Mouse (Mus musculus) liver, embryonic 16.5 days (tissue): ENCODE measurements around the gene Zfp219. TPM values are rescaled to one million over a fixed set of nuclear protein-coding genes. Genes with fewer than 3 reads are reported as not detected.
A peak's percentile ranks its signal among the peaks of the same experiment; 100 is the strongest.

ENCODE experiments used
- ATAC-seq: fragments of 200-750 bp; cut with Nextera tagmentation; 2 replicates; pipeline ENCODE4 v1.8.0; 2017; ENCODE audit warnings: low read depth, mild to moderate bottlenecking, moderate number of reproducible peaks, moderate library complexity
- H3K27ac ChIP-seq: fragments of 300-500 bp; sonication (generic); 2 replicates; pipeline ENCODE4 v1.5.1; 2014; ENCODE audit warnings: mild to moderate bottlenecking, low read length
- H3K27me3 ChIP-seq: fragments of 300-500 bp; sonication (generic); 2 replicates; pipeline ENCODE4 v1.6.1; 2014; ENCODE audit warnings: low read depth, low read length, mixed read lengths; ENCODE audit not compliant: control insufficient read depth, insufficient read depth
- H3K36me3 ChIP-seq: fragments of 300-500 bp; sonication (generic); 2 replicates; pipeline ENCODE4 v1.6.1; 2014; ENCODE audit warnings: mild to moderate bottlenecking; ENCODE audit not compliant: control insufficient read depth, insufficient read depth
- H3K4me1 ChIP-seq: fragments of 300-500 bp; sonication (generic); 2 replicates; pipeline ENCODE4 v1.6.1; 2014; ENCODE audit warnings: low read depth, low read length, mixed read lengths; ENCODE audit not compliant: control insufficient read depth
- H3K4me2 ChIP-seq: fragments of 300-500 bp; sonication (generic); 2 replicates; pipeline ENCODE4 v1.6.1; 2014; ENCODE audit warnings: low read depth, low read length, mixed read lengths
- H3K4me3 ChIP-seq: fragments of 300-500 bp; sonication (generic); 2 replicates; pipeline ENCODE4 v1.5.1; 2014; ENCODE audit warnings: low read depth, mild to moderate bottlenecking, low read length
- H3K9ac ChIP-seq: fragments of 300-500 bp; sonication (generic); 2 replicates; pipeline ENCODE4 v1.6.1; 2014; ENCODE audit warnings: low read depth, low read length
- H3K9me3 ChIP-seq: fragments of 300-500 bp; sonication (generic); replicated peaks from 2 replicates; pipeline ENCODE4 v1.6.1; 2016; ENCODE audit warnings: low read length; ENCODE audit not compliant: control insufficient read depth
- WGBS: fragments of 180-500 bp; shearing (Covaris S2); extraction: QIAGEN DNeasy Blood & Tissue Kit; methylation state at CpG from one replicate; pipeline ENCODE4 v1.1.7; 2014; ENCODE audit not compliant: insufficient replicate concordance; 5-methylcytosine and 5-hydroxymethylcytosine counted together
- polyA plus RNA-seq: library from polyadenylated mRNA; unstranded; fragments of >200 nt; fragmentation: Nextera tagmentation; extraction: Ambion mirVana; gene quantifications from 2 replicates; pipeline ENCODE4 v1.2.1, GENCODE M21; 2015

Gene Zfp219
- polyA plus RNA-seq, 1 experiment from 2014 or later, result 8.9 TPM

DNA sequence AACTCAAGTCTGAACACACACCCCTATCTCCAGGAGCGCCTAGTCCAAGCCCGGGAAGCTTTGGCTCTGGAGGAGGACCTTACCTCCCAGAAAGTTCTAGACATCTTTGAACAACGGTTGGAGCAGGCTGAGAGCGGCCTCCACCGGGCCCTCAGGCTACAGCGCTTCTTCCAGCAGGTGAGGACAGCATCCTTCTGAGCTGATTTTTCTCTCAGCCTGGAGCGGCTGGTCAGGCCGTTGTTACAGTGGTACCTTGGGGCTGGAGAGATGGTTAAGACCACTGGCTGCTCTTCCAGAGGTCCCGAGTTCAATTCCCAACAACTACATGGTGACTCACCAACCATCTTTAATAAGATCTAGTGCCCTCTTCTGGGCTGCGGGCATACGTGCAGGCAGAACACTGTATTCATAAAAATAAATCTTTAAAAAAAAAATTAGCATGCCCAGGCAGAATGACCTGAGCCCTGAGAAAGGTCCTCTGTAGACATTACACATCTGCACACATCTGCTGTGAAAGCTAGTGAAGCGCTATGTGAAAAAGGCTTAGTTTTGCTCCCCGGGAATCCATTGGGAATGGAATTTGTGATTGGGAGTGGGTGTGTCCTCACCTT, 24.2 kb downstream of the Zfp219 start:
- no peak for ATAC-seq
- peaks cover 2% of the 10 kb centered on the region; the same call in 1 of the 2 replicates for H3K36me3 ChIP-seq
- WGBS, result 83% methylated on average over 13 of the region's 13 CpGs
- no peak overlapping the region for H3K4me2 ChIP-seq
- H3K9ac ChIP-seq, result no peak overlapping the region
- H3K9me3 ChIP-seq, result no peaks in the 10 kb centered on the region
- H3K27ac ChIP-seq, result no peak overlapping the region
- no peaks in the 10 kb centered on the region for H3K27me3 ChIP-seq
- peaks cover 3% of the 10 kb centered on the region; the same call in 1 of the 2 replicates for H3K4me1 ChIP-seq
- H3K4me3 ChIP-seq, result no peak overlapping the region

- 41% methylated on average over 12 of the region's 12 CpGs for WGBS
These were observed 25.2 kb downstream of the Zfp219 start for GRCm38 (mm10) chr14:51995219-51995871.

DNA sequence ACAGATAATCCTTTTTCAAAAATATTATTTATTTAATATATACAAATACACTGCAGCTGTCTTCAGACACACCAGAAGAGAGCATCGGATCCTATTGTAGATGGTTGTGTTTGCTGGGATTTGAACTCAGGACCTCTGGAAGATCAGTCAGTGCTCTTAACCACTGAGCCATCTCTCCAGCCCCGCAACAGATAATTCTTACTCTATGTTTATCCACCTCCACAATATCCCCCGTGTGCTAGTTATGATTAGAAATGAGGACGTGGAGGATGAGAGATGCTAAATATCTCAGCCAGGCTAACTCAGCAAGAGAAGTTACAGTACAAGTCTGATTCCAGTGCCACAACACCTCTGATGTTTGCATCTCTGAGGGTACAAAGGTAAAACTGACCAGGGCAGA, 26.1 kb downstream of the Zfp219 start:
- Histone ChIP-seq H3K9ac (no peak overlapping the region), H3K27ac (no peak overlapping the region), H3K9me3 (no peaks in the 10 kb centered on the region), H3K4me1 (peaks cover 3% of the 10 kb centered on the region; the same call in 1 of the 2 replicates), H3K27me3 (no peaks in the 10 kb centered on the region), H3K4me2 (no peak overlapping the region), H3K36me3 (no peaks in the 10 kb centered on the region; the same call in 1 of the 2 replicates), H3K4me3 (no peak overlapping the region)
- no peak for ATAC-seq
- 64% methylated on average over 4 of the region's 4 CpGs for WGBS

More at GRCm38 (mm10) chr14:51995219-51995871, 25.2 kb downstream of the Zfp219 start:
- H3K4me2 ChIP-seq, result no peak overlapping the region
- H3K36me3 ChIP-seq, result no peaks in the 10 kb centered on the region; the same call in 1 of the 2 replicates
- H3K9me3 ChIP-seq, result no peaks in the 10 kb centered on the region
- H3K4me1 ChIP-seq, result peaks cover 3% of the 10 kb centered on the region; the same call in 1 of the 2 replicates
- no peak overlapping the region for H3K4me3 ChIP-seq
- H3K27me3 ChIP-seq, result no peaks in the 10 kb centered on the region
- ATAC-seq, result 0 out of 2 replicates have a peak, but pooled peaks have one; percentile 24
- no peak overlapping the region for H3K27ac ChIP-seq
- H3K9ac ChIP-seq, result no peak overlapping the region

- 33% methylated on average over 12 of the region's 12 CpGs for WGBS
- Histone ChIP-seq H3K4me2 (no peak overlapping the region; the same call in 1 of the 2 replicates), H3K9ac (no peak overlapping the region), H3K9me3 (no peaks in the 10 kb centered on the region), H3K27me3 (no peaks in the 10 kb centered on the region), H3K4me1 (peaks cover 30% of the 10 kb centered on the region), H3K4me3 (no peak overlapping the region), H3K27ac (no peak overlapping the region), H3K36me3 (no peaks in the 10 kb centered on the region; the same call in 1 of the 2 replicates)
- ATAC-seq, result no peak
These were observed 31.0 kb downstream of the Zfp219 start for GRCm38 (mm10) chr14:51989461-51989970.

GRCm38 (mm10) chr14:51988731-51989130, 31.8 kb downstream of the Zfp219 start:
- ATAC-seq, result no peak
- no peaks in the 10 kb centered on the region; the same call in 1 of the 2 replicates for H3K36me3 ChIP-seq
- H3K4me1 ChIP-seq, result peaks cover 36% of the 10 kb centered on the region
- H3K4me3 ChIP-seq, result no peak overlapping the region
- no peak overlapping the region for H3K9ac ChIP-seq
- 80% methylated on average over 12 of the region's 12 CpGs for WGBS
- no peaks in the 10 kb centered on the region for H3K27me3 ChIP-seq
- H3K9me3 ChIP-seq, result no peaks in the 10 kb centered on the region
- no peak overlapping the region for H3K4me2 ChIP-seq
- H3K27ac ChIP-seq, result no peak overlapping the region

- Histone ChIP-seq H3K9me3 (no peaks in the 10 kb centered on the region), H3K27me3 (no peaks in the 10 kb centered on the region), H3K4me1 (peaks cover 36% of the 10 kb centered on the region), H3K9ac (no peak overlapping the region), H3K36me3 (no peaks in the 10 kb centered on the region; the same call in 1 of the 2 replicates), H3K27ac (peak overlapping the region; percentile 58), H3K4me3 (no peak overlapping the region), H3K4me2 (peak overlapping the region; percentile 37)
- WGBS, result 41% methylated on average over 6 of the region's 6 CpGs
- peak; percentile 56 for ATAC-seq
These were observed 33.4 kb downstream of the Zfp219 start for GRCm38 (mm10) chr14:51987177-51987576.

DNA sequence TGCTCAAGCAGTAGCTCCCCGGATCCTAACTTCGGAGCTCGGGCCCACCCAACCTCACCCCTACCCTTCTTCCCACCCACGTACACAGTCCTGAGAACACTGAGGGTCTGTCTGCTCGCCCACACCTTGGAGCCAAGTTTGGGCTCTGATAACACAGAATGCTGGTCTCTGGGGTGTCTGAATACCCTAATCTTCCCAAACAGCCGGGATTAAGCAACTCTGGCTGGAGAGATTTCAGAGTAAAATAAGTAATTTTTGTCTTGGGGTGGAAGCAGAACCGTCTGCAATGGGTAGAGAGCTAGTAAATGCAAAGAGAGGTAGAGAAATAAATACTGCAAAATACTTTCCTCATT, 34.4 kb downstream of the Zfp219 start:
- no peaks in the 10 kb centered on the region for H3K27me3 ChIP-seq
- H3K4me3 ChIP-seq, result peak overlapping the region; percentile 71
- 3% methylated on average over 7 of the region's 7 CpGs for WGBS
- H3K27ac ChIP-seq, result peak overlapping the region; percentile 75
- peak overlapping the region; percentile 98 for H3K4me2 ChIP-seq
- H3K9me3 ChIP-seq, result no peaks in the 10 kb centered on the region
- peak overlapping the region; percentile 74; the same call in 1 of the 2 replicates for H3K9ac ChIP-seq
- peaks cover 36% of the 10 kb centered on the region for H3K4me1 ChIP-seq
- no peaks in the 10 kb centered on the region for H3K36me3 ChIP-seq
- peak; percentile 53 for ATAC-seq

DNA sequence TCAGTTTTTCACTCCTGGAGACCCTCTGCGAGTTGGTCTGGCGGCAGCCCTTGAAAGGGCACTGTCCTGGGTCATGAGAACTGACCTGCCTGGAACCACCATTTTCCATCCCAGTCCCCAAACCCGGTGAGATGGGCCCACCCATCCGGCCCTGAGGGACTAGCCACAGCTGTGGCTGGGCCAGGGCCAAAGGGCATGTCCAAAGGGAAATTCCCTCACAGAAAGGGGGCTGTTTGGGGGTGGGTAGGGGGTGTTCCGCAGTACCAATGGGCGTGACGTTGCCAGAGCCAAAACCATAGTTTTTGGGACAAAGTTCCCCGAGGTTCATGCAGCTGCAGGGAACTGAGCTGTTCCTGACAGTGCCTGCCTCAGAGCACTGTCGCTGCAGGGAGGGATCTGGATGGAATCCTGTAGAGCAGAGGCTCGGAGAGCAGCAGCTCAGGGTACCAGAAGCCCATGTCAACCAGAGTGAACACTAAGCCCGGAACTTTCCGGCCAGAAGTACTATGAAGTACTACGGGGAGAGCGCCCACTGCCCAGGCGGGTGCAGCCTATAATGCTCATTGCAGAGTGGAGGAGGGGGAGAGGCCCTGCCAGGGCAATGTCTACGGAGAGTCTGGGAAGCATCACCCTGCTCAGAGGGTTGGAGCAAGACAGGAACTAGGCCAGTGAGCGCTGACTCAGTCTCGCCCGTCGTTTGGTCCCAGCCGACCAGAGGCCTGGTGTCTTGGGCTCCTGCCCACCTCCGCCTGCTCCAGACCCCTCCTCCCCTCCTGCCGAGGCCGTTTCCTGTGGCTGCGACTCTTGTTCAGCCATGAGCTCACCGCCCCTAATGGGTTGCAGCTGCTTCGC, 35.0 kb downstream of the Zfp219 start:
- Histone ChIP-seq H3K4me3 (peak overlapping the region; percentile 71), H3K4me1 (peaks cover 36% of the 10 kb centered on the region), H3K4me2 (peak overlapping the region; percentile 98), H3K27ac (peak overlapping the region; percentile 75), H3K27me3 (no peaks in the 10 kb centered on the region), H3K36me3 (no peaks in the 10 kb centered on the region), H3K9ac (peak overlapping the region; percentile 74), H3K9me3 (no peaks in the 10 kb centered on the region)
- peak; percentile 43 for ATAC-seq
- WGBS, result 2% methylated on average over 27 of the region's 27 CpGs
